Mouse (Mus musculus) cortical plate, adult 2 months (tissue): Measurements from ENCODE around the gene Utp18.

Experiments used
- CTCF ChIP-seq: fragments of 200-500 bp; IDR thresholded peaks from 2 replicates; pipeline ENCODE4 v1.5.1; 2011; ENCODE audit warnings: mild to moderate bottlenecking, control low read depth, low read length; ENCODE audit not compliant: insufficient read depth; ENCODE audit errors: extremely low read depth
- POLR2A ChIP-seq: fragments of 200-500 bp; IDR thresholded peaks from 2 replicates; pipeline ENCODE4 v1.6.1; 2011; ENCODE audit warnings: mild to moderate bottlenecking, low read length, control low read depth; ENCODE audit not compliant: insufficient read depth; ENCODE audit errors: extremely low read depth

- TF ChIP-seq CTCF, result no peak
- no peak for TF ChIP-seq POLR2A
Measured at GRCm38 (mm10) chr11:93812955-93813354, 72.6 kb downstream of the Utp18 start.
